Mouse (Mus musculus): ENCODE measurements around the gene Wfdc6a. TPM values are rescaled to one million over a fixed set of nuclear protein-coding genes. Genes with fewer than 3 reads are reported as not detected.

The Wfdc6a gene
- total RNA-seq, 1 experiment, result not detected

DNA sequence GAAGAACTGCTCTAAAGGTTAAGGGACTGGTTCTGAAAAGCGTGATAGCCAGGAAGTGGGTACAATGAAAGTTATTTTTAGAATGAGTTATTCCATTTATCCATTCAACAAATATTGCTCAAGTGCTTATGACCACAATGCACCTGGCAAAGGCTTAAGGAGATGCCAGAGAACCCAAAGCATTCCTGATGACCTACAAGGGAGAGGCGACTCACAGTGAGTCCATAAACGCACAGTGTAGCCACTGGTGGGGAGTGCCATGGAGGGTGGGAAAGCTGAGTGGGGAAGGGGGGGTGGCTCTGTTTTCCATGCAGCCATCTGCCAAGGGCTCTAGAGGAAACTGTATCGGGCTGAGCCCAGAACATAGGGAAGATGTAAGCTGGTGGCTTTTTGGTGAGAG, 35.9 kb downstream of the Wfdc6a start:
- Histone ChIP-seq H3K9me3 (ENCODE audit: control insufficient read depth, insufficient read depth, low read depth, low read length) (no peaks in the 10 kb centered on the region), H3K9ac (ENCODE audit: insufficient read depth, low read depth, low read length, poor library complexity, severe bottlenecking) (no peak overlapping the region), H3K36me3 (ENCODE audit: control insufficient read depth, insufficient read depth, low read length, poor library complexity, severe bottlenecking) (no peaks in the 10 kb centered on the region), H3K27ac (ENCODE audit: insufficient read depth, low read depth, low read length, poor library complexity, severe bottlenecking) (no peak overlapping the region), H3K4me3 (ENCODE audit: insufficient read depth in 1 of 2, low read depth in 1 of 2, low read length in 2 of 2, poor library complexity in 1 of 2, severe bottlenecking in 1 of 2) (no peak overlapping the region), H3K4me1 (ENCODE audit: control insufficient read depth in 2 of 2, insufficient read depth in 2 of 2, low read length in 2 of 2, poor library complexity in 1 of 2) (peaks cover 0 to 10% of the 10 kb centered on the region in 2 experiments; a peak in 1 of 4 replicates)
- TF ChIP-seq ZC3H11A (IDR thresholded peaks at IDR 0.05; ENCODE audit: borderline replicate concordance, low read depth, low read length) (no peak), MAFK (IDR thresholded peaks at IDR 0.05; ENCODE audit: insufficient read depth, low read depth, low read length) (no peak), CHD2 (IDR thresholded peaks at IDR 0.05; ENCODE audit: low read depth, low read length) (no peak), HCFC1 (IDR thresholded peaks at IDR 0.05; ENCODE audit: borderline replicate concordance, insufficient read depth, low read length) (no peak), ZNF384 (IDR thresholded peaks at IDR 0.05; ENCODE audit: low read depth, low read length) (no peak)
- in situ Hi-C loops (cut with MboI; ENCODE audit: low sequenced_read_pairs in 2 of 2, unreplicated experiment in 2 of 2), result no loop called here
- DNase-seq (ENCODE audit: low read depth, low spot score), result no peak

DNA sequence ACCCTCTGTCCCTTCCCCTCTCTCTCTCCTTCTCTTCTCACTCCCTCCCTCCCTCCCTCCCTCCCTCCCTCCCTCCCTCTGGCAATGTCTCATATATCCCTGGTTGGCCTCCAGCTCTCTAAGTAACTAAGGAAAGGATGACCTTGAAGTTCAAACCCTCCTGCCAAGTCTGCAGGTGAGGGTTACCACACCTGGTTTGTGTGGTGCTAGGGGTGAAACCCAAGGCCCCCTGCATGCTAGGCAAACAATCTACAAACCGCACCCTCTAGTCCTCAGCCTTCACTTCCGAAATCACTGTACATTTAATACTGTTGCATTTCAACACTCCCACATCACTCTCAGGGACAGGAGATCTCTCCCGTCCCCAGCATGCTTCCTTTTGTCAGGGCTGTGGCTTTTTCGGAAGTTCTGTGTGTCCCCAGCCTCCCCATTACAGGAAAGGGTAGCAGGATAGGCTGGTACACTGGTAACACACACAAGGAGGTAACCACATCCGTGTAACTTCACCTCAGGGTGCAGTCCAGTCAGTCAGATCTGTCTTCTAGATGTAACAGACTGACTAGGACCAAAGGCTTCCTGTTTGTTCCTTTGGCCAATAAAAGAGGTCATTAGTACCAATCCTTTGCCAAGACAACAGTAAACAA, 40.7 kb downstream of the Wfdc6a start:
- H3K4me3 ChIP-seq (ENCODE audit: insufficient read depth in 1 of 2, low read depth in 1 of 2, low read length in 2 of 2, poor library complexity in 1 of 2, severe bottlenecking in 1 of 2), result no peak overlapping the region
- in situ Hi-C loops (cut with MboI; ENCODE audit: low sequenced_read_pairs in 2 of 2, unreplicated experiment in 2 of 2), result no loop called here
- peaks cover 0 to 5% of the 10 kb centered on the region in 2 experiments; a peak in 2 of 4 replicates for H3K4me1 ChIP-seq (ENCODE audit: control insufficient read depth in 2 of 2, insufficient read depth in 2 of 2, low read length in 2 of 2, poor library complexity in 1 of 2)
- H3K36me3 ChIP-seq (ENCODE audit: control insufficient read depth, insufficient read depth, low read length, poor library complexity, severe bottlenecking), result no peaks in the 10 kb centered on the region
- TF ChIP-seq ZC3H11A (IDR thresholded peaks at IDR 0.05; ENCODE audit: borderline replicate concordance, low read depth, low read length), result no peak
- no peak for TF ChIP-seq ZNF384 (IDR thresholded peaks at IDR 0.05; ENCODE audit: low read depth, low read length)
- TF ChIP-seq MAFK (IDR thresholded peaks at IDR 0.05; ENCODE audit: insufficient read depth, low read depth, low read length), result no peak
- TF ChIP-seq CHD2 (IDR thresholded peaks at IDR 0.05; ENCODE audit: low read depth, low read length), result no peak
- TF ChIP-seq HCFC1 (IDR thresholded peaks at IDR 0.05; ENCODE audit: borderline replicate concordance, insufficient read depth, low read length), result no peak
- no peak overlapping the region for H3K9ac ChIP-seq (ENCODE audit: insufficient read depth, low read depth, low read length, poor library complexity, severe bottlenecking)
- no peak overlapping the region for H3K27ac ChIP-seq (ENCODE audit: insufficient read depth, low read depth, low read length, poor library complexity, severe bottlenecking)
- DNase-seq (ENCODE audit: low read depth, low spot score), result no peak
- H3K9me3 ChIP-seq (ENCODE audit: control insufficient read depth, insufficient read depth, low read depth, low read length), result no peaks in the 10 kb centered on the region

DNA sequence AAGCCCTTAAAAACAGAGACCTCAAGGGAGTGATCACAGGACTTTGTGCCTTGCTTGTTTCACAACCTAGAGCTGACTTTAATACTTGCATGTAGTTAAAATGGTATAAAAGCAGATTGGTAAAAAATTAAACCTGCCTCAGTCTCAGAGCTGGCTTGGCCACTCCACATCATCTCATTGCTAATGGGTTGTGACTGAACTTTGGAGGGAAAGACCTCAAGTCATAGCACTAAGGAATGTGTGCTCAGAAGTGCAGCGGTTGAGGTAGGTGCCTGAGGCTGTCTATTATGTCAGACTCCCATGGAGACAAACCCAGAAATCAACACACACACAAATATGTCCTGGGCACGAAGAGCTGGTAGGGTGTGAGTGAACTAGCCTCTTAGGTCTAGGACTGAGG, 41.5 kb downstream of the Wfdc6a start:
- Histone ChIP-seq H3K36me3 (ENCODE audit: control insufficient read depth, insufficient read depth, low read length, poor library complexity, severe bottlenecking) (no peaks in the 10 kb centered on the region), H3K9ac (ENCODE audit: insufficient read depth, low read depth, low read length, poor library complexity, severe bottlenecking) (no peak overlapping the region), H3K4me3 (ENCODE audit: insufficient read depth in 1 of 2, low read depth in 1 of 2, low read length in 2 of 2, poor library complexity in 1 of 2, severe bottlenecking in 1 of 2) (no peak overlapping the region), H3K9me3 (ENCODE audit: control insufficient read depth, insufficient read depth, low read depth, low read length) (no peaks in the 10 kb centered on the region), H3K27ac (ENCODE audit: insufficient read depth, low read depth, low read length, poor library complexity, severe bottlenecking) (no peak overlapping the region), H3K4me1 (ENCODE audit: control insufficient read depth in 2 of 2, insufficient read depth in 2 of 2, low read length in 2 of 2, poor library complexity in 1 of 2) (peaks cover 0 to 2% of the 10 kb centered on the region in 2 experiments; a peak in 2 of 4 replicates)
- no peak for DNase-seq (ENCODE audit: low read depth, low spot score)
- TF ChIP-seq HCFC1 (IDR thresholded peaks at IDR 0.05; ENCODE audit: borderline replicate concordance, insufficient read depth, low read length) (no peak), ZNF384 (IDR thresholded peaks at IDR 0.05; ENCODE audit: low read depth, low read length) (no peak), ZC3H11A (IDR thresholded peaks at IDR 0.05; ENCODE audit: borderline replicate concordance, low read depth, low read length) (no peak), MAFK (IDR thresholded peaks at IDR 0.05; ENCODE audit: insufficient read depth, low read depth, low read length) (no peak), CHD2 (IDR thresholded peaks at IDR 0.05; ENCODE audit: low read depth, low read length) (no peak)
- in situ Hi-C loops (cut with MboI; ENCODE audit: low sequenced_read_pairs in 2 of 2, unreplicated experiment in 2 of 2), result no loop called here

DNA sequence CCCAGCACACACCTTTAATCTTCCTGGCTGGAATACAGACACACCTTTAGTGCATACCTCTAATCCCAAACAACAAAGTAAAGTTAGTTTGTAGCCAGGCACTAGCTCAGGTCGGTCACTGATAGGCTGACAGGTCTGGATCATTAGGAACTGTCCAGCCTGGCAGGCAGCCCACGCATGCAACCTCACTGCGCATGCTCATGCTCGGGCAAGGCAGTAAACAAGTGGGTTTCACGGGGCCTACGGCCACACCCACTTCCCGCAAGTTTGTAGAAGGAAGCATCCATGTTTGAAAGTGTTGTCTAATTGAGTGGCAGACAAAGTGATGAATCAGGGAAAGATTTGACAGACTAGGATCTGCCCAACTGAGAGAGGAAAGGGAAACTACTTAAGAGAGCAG, 42.6 kb downstream of the Wfdc6a start:
- no peaks in the 10 kb centered on the region for H3K36me3 ChIP-seq (ENCODE audit: control insufficient read depth, insufficient read depth, low read length, poor library complexity, severe bottlenecking)
- no peaks in the 10 kb centered on the region for H3K9me3 ChIP-seq (ENCODE audit: control insufficient read depth, insufficient read depth, low read depth, low read length)
- no peak for DNase-seq (ENCODE audit: low read depth, low spot score)
- H3K27ac ChIP-seq (ENCODE audit: insufficient read depth, low read depth, low read length, poor library complexity, severe bottlenecking), result no peak overlapping the region
- peaks cover 0 to 2% of the 10 kb centered on the region in 2 experiments; a peak in 2 of 4 replicates for H3K4me1 ChIP-seq (ENCODE audit: control insufficient read depth in 2 of 2, insufficient read depth in 2 of 2, low read length in 2 of 2, poor library complexity in 1 of 2)
- H3K9ac ChIP-seq (ENCODE audit: insufficient read depth, low read depth, low read length, poor library complexity, severe bottlenecking), result no peak overlapping the region
- H3K4me3 ChIP-seq (ENCODE audit: insufficient read depth in 1 of 2, low read depth in 1 of 2, low read length in 2 of 2, poor library complexity in 1 of 2, severe bottlenecking in 1 of 2), result no peak overlapping the region
- in situ Hi-C loops (cut with MboI; ENCODE audit: low sequenced_read_pairs in 2 of 2, unreplicated experiment in 2 of 2), result no loop called here
- TF ChIP-seq MAFK (IDR thresholded peaks at IDR 0.05; ENCODE audit: insufficient read depth, low read depth, low read length), result no peak
- TF ChIP-seq HCFC1 (IDR thresholded peaks at IDR 0.05; ENCODE audit: borderline replicate concordance, insufficient read depth, low read length), result no peak
- TF ChIP-seq ZC3H11A (IDR thresholded peaks at IDR 0.05; ENCODE audit: borderline replicate concordance, low read depth, low read length), result no peak
- no peak for TF ChIP-seq ZNF384 (IDR thresholded peaks at IDR 0.05; ENCODE audit: low read depth, low read length)
- no peak for TF ChIP-seq CHD2 (IDR thresholded peaks at IDR 0.05; ENCODE audit: low read depth, low read length)

All from ES-E14 (cell line).